Mouse (Mus musculus): ENCODE data around the gene Cpz.

GRCm38 (mm10) chr5:35538022-35538421 lies 12.5 kb upstream of the Cpz start:
- no peak for TF ChIP-seq POLR2A (IDR thresholded peaks at IDR 0.05; ENCODE audit: control insufficient read depth, extremely low read depth, insufficient read depth, low read length, poor library complexity)
- TF ChIP-seq CTCF (IDR thresholded peaks at IDR 0.05; ENCODE audit: borderline replicate concordance, control insufficient read depth, extremely low read depth, insufficient read depth, low read length, poor library complexity): no peak
